Mouse (Mus musculus): Measurements from ENCODE around the gene Gm8871. TPM values are rescaled to one million over a fixed set of nuclear protein-coding genes. Genes with fewer than 3 reads are reported as not detected.
"Not testable (repeated sequence)": the region's sequence is repeated elsewhere in the genome, so short reads cannot be mapped to it uniquely, and the experiment has no call there.

Gene Gm8871
- polyA plus RNA-seq (2016; fragmentation: Nextera tagmentation; extraction: Ambion mirVana): not detected in 2 replicates

DNA sequence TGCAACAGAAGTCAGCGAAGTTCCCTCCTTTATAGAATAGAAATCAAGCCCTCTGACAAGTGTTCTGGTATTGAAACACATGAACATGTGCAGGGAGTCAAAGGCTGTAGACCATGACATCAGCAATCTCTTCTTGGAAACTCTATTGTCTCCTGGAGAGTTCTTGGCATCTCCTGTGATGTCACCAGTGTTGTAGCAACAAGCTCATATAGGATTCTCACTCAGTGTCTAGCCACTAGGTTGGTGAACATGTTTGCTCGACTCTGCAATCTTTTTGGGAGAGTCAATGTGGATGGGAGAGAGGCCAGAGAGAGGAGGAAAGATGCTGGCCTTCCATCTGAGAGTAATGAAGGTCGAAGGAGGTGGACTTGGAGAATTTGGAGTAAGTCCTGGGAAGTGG is at the start of gene Gm8871, which contains the start of gene Gm8857:
Gene Gm8871, plus strand, starts transcription at position 301 of the 400 bp plus-strand sequence.
Gene Gm8857, plus strand, starts transcription at position 303 of the 400 bp plus-strand sequence.
- not testable (repeated sequence) for H3K9me3 ChIP-seq; H3K4me1 ChIP-seq (replicated peaks); H3K36me3 ChIP-seq; DNase-seq (ENCODE audit: low spot score); H3K27me3 ChIP-seq (ENCODE audit: insufficient read depth, poor library complexity, severe bottlenecking); H3K27ac ChIP-seq; H3K4me3 ChIP-seq
- WGBS: 71% methylated on average over 3 of the region's 3 CpGs

DNA sequence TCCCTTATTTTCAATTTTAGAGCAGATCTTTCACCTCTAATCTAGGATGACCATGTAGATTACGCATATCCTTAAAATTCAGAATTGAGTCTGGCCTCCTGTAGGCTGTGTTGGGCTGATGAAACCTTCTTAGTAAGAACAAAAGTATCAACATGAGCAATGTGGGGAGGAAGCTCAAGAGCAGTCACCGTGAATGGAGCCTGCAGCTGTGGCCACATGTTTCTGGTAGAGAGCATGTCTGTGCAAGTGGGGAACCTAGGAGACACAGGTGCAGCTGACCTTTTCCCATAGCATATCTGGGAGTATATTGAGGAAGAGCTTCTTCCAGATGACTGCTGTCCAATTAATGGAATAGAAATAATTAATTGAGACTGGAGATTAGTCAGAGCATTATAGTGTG is 5.9 kb downstream of the Gm8871 start:
- WGBS: 85% methylated on average over 2 of the region's 2 CpGs
- H3K9me3 ChIP-seq; H3K27ac ChIP-seq; H3K36me3 ChIP-seq; H3K4me1 ChIP-seq (replicated peaks); DNase-seq (ENCODE audit: low spot score); H3K27me3 ChIP-seq (ENCODE audit: insufficient read depth, poor library complexity, severe bottlenecking); H3K4me3 ChIP-seq: not testable (repeated sequence)

DNA sequence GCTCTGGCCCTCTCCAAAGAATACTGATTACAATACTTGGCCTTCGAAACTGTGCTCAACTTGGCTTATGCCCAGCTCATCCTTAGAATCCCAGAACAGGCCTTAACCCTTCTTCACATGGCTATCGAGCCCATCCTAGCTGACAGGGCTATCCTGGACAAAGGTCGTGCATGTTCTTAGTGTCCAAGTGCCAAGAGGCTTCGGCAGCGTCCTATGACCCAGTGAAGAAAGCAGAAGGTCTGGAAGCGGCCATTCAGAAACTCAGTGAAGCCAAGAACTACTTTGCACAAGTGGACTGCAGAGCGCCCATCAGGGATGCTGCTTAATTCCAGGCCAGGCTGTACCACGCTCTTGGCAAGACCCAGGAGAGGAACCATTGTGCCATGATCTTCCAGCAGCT is 10.5 kb downstream of the Gm8871 start:
- not testable (repeated sequence) for H3K27me3 ChIP-seq (ENCODE audit: insufficient read depth, poor library complexity, severe bottlenecking)
- 95% methylated on average over 6 of the region's 8 CpGs for WGBS

More for the DNA sequence above, 10.5 kb downstream of the Gm8871 start:
- H3K4me1 ChIP-seq (replicated peaks); H3K9me3 ChIP-seq; H3K36me3 ChIP-seq; H3K4me3 ChIP-seq; H3K27ac ChIP-seq; DNase-seq (ENCODE audit: low spot score): not testable (repeated sequence)

Other genes starting within 250 kb of the Gm8871 start
- not detected in 2 replicates for gene Gm8857, start within 50 bp of the Gm8871 start, polyA plus RNA-seq (2016; fragmentation: Nextera tagmentation; extraction: Ambion mirVana)
- not detected in 2 replicates for gene Gm8879, start 179.8 kb downstream of the Gm8871 start, polyA plus RNA-seq (2016; fragmentation: Nextera tagmentation; extraction: Ambion mirVana)
- not detected in 2 replicates for gene Gm5861, start 235.3 kb downstream of the Gm8871 start, polyA plus RNA-seq (2016; fragmentation: Nextera tagmentation; extraction: Ambion mirVana)

Measured in hindbrain, embryonic 10.5 days (tissue).